In genomic region chr15:68445341-68445740, GRCm38 (mm10) we compare ENCODE assay signal across 12 mouse cellular contexts.
DNase-seq lines count a peak whose midpoint lies in the region; ATAC-seq and TF ChIP-seq lines count a peak whose summit lies in the region.
"Had no signal": no experiment of that assay in that cellular context is flagged by ENCODE, and none has a peak within 500 bp of the region (broad histone marks: within the 10 kb centered on the region; RNA-seq: fewer than 3 reads in every experiment).

No protein-coding gene starts in this region.

- no peak overlapping the region for H3K9ac ChIP-seq in forebrain, embryonic 13.5 days
- H3K9ac ChIP-seq in forebrain, embryonic 12.5 days, result no peak overlapping the region
- H3K9ac ChIP-seq: embryonic facial prominence, embryonic 12.5 days; intestine, embryonic 15.5 days had no signal

- H3K4me2 ChIP-seq in forebrain, embryonic 13.5 days, result no peak overlapping the region
- no peak overlapping the region for H3K4me2 ChIP-seq in forebrain, embryonic 12.5 days
- H3K4me2 ChIP-seq: embryonic facial prominence, embryonic 12.5 days; intestine, embryonic 15.5 days had no signal

- no peak for TF ChIP-seq POLR2A in cerebellum, adult 2 months (IDR thresholded peaks at IDR 0.05; ENCODE audit: borderline replicate concordance, insufficient read depth, low read length)

- peak; percentile 71 to 81 for DNase-seq in cerebellum, adult 2 months
- peak; percentile 25 to 28 for DNase-seq in frontal cortex, postnatal 25 days (ENCODE audit: low spot score in 2 of 2)
- DNase-seq in left cerebral cortex, postnatal 25 days (ENCODE audit: low spot score in 2 of 2), result peak; percentile 59 to 91
- no peak for DNase-seq in kidney, postnatal 25 days
- no peak for DNase-seq in lung, postnatal 10 days
- DNase-seq in kidney, postnatal 36 days, result no peak
- DNase-seq: liver had no signal

- no peaks in the 10 kb centered on the region for H3K36me3 ChIP-seq in forebrain, embryonic 13.5 days (ENCODE audit: poor library complexity, severe bottlenecking)
- no peaks in the 10 kb centered on the region for H3K36me3 ChIP-seq in forebrain, embryonic 12.5 days (replicated peaks)
- H3K36me3 ChIP-seq: embryonic facial prominence, embryonic 12.5 days; intestine, embryonic 15.5 days had no signal

- H3K27ac ChIP-seq in forebrain, embryonic 13.5 days, result no peak overlapping the region
- H3K27ac ChIP-seq in forebrain, embryonic 12.5 days, result no peak overlapping the region
- H3K27ac ChIP-seq in cerebellum, adult 2 months (ENCODE audit: insufficient read depth, low read length), result no peak overlapping the region
- H3K27ac ChIP-seq: embryonic facial prominence, embryonic 12.5 days; intestine, embryonic 15.5 days; macrophage had no signal

- 85% methylated on average over 7 of the region's 7 CpGs for WGBS in forebrain, embryonic 13.5 days
- 86% methylated on average over 7 of the region's 7 CpGs for WGBS in forebrain, embryonic 12.5 days
- 6% methylated on average over 7 of the region's 7 CpGs for WGBS in cerebellum, adult 2 months

- peak; percentile 43; the same call in 1 of the 2 replicates for ATAC-seq in forebrain, embryonic 13.5 days
- no peak for ATAC-seq in forebrain, embryonic 12.5 days (ENCODE audit: low FRiP score)
- ATAC-seq: intestine, embryonic 15.5 days had no signal

- intact Hi-C loops in left cerebral cortex, postnatal 25 days (cut with DNase I), result loop anchor here (5.0 kb wide), 1 partner anchor 37 kb away; no protein-coding TSS in a partner anchor

- no peaks in the 10 kb centered on the region for H3K4me1 ChIP-seq in forebrain, embryonic 13.5 days
- H3K4me1 ChIP-seq in forebrain, embryonic 12.5 days, result no peaks in the 10 kb centered on the region
- peaks cover 11% of the 10 kb centered on the region for H3K4me1 ChIP-seq in cerebellum, adult 2 months (ENCODE audit: control insufficient read depth, insufficient read depth, low read length)
- H3K4me1 ChIP-seq: embryonic facial prominence, embryonic 12.5 days; intestine, embryonic 15.5 days had no signal

- no peak overlapping the region for H3K4me3 ChIP-seq in forebrain, embryonic 13.5 days
- H3K4me3 ChIP-seq in forebrain, embryonic 12.5 days (replicated peaks), result no peak overlapping the region
- H3K4me3 ChIP-seq in cerebellum, adult 2 months (replicated peaks; ENCODE audit: insufficient read depth, low read depth, low read length), result no peak overlapping the region
- H3K4me3 ChIP-seq: embryonic facial prominence, embryonic 12.5 days; intestine, embryonic 15.5 days had no signal

- no peaks in the 10 kb centered on the region for H3K27me3 ChIP-seq in forebrain, embryonic 13.5 days
- H3K27me3 ChIP-seq in forebrain, embryonic 12.5 days, result no peaks in the 10 kb centered on the region
- H3K27me3 ChIP-seq in cerebellum, adult 2 months (ENCODE audit: control insufficient read depth, insufficient read depth, low read length), result no peaks in the 10 kb centered on the region
- H3K27me3 ChIP-seq: embryonic facial prominence, embryonic 12.5 days; intestine, embryonic 15.5 days had no signal

- TF ChIP-seq CTCF in cerebellum, adult 2 months (IDR thresholded peaks at IDR 0.05; ENCODE audit: borderline replicate concordance, insufficient read depth, low read depth, low read length), result no peak

- H3K9me3 ChIP-seq in forebrain, embryonic 13.5 days (replicated peaks), result no peaks in the 10 kb centered on the region
- no peaks in the 10 kb centered on the region for H3K9me3 ChIP-seq in forebrain, embryonic 12.5 days
- H3K9me3 ChIP-seq: embryonic facial prominence, embryonic 12.5 days; intestine, embryonic 15.5 days had no signal

Comparison
In these comparisons a context has a peak if more than half of its experiments do, and no peak if none do; other contexts are left out.
1. DNase-seq: peak in cerebellum, adult 2 months (2 of 2), frontal cortex, postnatal 25 days (2 of 2) and left cerebral cortex, postnatal 25 days (2 of 2); none in kidney, postnatal 25 days (0 of 2), lung, postnatal 10 days (single experiment) and kidney, postnatal 36 days (0 of 2).